Mouse (Mus musculus) thymus, postnatal 10 days (tissue): ENCODE measurements at regions not wholly inside any gene's neighbourhood (a gene's known extent, or its start where the extent isn't known, plus 50 kb on each side); places are given as distances from the start of the nearest gene placed in this dataset.

ENCODE experiments used
- DNase-seq, 2 experiments: peaks; one replicate each; pipeline ENCODE4 v3.0.0; 2021; ENCODE audit warnings: low spot score in 2 of 2

DNA sequence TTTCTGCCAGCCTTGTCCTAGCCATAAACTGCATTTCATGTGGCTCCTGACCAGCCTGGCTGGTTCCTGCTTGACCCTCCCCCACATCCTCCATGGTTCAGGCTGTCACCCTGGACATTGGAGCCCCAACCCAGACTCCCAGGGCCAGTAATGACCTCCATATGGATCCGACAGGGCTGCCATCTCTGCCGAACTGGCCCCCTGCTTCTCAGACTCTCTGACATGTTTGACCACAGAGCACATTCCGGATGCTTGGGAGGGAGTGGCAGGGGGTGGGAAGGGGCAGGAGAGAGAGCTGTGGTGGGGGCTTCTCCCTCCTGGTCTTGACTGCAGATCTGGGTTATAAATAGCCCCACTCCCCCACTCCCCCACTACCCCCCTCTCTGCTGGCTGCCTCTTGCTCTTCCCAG lies 59.0 kb upstream of the Actrt2 start:
- no peak for DNase-seq

DNA sequence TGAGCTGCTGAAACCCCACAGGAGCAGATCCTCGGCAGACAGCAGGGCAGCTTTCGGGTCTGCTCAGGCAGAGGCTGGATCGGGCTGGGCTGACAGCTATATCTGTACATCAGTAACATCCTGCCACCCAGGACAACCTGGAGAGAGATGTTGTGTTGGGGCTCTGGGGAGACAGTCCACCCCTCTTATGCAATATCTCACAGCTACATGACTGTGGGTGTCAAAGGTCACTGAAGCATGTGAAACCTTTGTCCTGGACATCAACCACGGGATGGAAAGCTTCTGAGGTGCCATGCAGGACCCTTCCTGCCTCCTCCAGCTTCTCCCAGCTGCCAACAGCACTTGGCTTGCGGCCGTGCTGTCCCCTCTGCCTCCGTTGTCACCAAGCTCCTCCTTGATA lies 60.3 kb upstream of the Actrt2 start:
- DNase-seq: no peak

DNA sequence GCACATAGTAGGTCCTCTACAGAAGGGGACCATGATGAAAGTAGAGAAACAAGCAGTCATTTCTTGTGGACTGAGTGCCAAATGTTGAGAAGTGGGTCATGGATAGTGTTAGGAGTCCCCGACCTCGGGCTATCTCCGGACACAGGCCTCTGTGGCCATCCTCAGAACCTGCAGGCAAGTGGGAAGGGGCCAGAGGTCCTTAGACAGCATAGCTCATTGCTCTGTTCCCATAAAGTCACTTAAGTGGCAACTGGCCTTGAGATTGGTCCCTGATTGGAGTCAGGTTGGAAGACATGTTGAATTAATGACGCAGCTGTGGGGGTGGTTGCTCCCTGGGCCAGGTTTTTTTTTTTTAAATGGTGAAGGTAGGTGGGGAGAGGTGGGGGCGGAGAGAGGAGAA lies 63.0 kb upstream of the Actrt2 start:
- no peak for DNase-seq

DNA sequence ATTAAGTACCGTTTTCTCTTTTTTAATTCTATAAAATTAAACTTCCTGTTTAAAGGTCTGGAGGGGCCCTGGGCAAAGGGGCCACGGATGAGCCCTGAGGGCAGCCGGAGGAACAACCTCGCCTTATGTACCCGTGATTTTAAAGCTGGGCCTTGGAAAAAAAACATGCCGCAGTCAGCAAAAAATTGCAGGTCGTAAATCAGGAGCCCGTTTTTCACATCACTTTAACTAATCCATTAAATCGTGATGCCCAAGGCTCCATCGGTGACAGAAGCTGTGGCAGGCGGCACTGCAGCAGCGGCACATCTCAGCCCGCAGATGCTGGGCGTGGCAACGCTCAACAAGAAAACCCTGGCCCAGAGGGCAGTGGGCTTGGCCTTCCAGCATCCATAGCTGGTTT lies 63.7 kb upstream of the Actrt2 start:
- DNase-seq: no peak

DNA sequence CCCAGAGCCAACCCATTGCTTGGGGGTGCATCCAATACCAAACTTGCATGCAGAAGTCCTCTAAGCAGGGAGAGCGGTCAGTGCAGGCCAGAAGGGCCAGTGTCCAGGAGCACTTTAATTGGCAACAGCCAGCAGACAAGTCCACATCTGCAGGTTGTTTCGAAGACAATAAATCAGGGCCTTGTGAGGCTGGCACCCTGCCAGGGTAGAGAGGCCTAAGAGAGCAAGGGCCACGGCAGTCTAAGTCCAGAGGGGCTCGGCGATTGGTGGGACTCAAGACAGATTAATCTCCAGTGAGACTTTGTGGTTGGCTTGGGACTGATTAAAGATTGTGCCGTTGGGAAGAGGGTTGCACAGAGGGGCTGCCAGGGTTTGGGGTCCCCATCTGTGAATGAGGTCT lies 68.4 kb upstream of the Actrt2 start:
- DNase-seq: no peak

DNA sequence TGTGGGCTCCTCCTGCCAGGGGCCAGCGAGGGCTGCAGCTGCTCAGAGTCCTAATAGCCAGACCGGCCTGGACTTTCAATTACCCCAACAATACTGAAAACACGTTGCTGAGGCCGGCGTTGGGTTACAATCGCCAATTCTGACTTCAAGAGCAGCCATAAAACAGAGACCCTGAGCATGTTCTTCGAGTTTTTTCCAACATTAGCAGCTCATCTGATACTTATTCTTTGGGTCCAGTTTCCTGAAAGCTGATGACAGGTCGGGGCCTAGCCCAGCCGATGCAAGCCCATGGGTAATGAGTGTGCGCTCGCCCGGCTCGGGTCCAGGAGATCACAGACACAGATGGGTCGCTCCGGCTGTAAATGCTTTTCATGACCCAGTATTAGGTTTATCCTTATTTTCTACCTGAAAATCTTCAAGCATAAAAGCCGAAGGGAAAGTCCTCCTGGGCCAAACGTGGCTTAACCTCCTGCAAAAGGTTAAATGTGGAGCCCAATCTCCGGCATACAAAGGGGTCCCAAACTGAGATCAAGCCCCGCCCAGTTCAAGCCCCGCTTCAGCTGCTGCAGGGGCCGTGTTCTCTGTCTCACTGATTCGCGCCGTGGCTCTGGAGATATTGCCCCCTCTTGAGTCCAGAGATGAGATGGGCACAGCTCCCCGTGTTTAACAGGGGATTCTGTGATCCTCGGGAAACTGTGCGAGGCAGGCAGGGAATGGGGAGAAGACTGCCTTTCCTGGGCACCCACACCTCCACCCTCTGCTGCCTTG lies 73.6 kb upstream of the Actrt2 start:
- no peak for DNase-seq

DNA sequence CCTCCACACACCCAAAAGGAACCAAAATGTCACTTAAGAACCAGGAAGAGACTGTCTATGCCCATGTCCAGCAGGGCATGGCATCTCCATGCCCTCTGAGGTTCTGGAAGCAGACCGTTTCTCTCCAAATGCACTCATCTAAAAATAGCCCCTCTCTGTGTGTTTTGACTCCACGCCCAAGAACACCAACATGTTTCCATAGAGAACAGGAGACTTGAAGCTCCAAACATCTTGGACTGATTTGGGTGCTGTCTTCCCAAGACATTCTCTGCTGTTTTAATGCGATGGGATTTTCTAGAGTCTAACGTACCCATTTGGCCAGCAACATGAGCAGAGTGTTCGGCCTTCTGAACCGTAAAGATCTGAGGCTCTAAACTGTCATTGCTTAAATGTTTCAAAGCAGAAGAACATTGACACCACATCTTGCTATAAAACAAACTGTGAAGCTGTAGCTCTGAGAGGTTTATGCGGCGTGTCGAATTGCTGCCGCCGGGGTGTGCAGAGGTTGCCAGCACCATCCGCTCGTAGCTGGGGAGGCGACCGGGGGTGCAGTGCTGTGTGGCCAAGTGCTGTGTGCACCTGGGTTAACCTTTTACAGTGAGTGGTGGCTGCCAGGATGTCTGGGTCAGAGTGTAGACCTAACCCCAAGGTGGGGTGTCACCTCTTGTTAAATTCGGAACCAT lies 78.8 kb upstream of the Actrt2 start:
- no peak for DNase-seq

DNA sequence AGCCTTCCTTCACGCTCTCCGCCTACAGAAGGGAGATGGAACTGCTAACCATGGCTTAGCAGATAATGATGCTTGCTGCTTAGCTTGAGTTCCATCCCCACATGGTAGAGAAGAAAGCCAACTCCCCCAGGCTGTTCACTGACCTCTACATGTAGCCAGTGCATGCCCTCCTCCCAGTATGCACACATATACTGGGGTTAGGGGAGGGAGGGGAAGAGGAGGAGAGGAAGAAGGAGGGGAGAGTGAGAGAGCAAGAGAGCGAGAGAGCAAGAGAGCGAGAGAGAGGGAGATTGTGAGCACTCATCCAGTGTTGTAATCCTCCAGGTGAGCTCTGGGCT lies 79.3 kb upstream of the Actrt2 start:
- no peak for DNase-seq

DNA sequence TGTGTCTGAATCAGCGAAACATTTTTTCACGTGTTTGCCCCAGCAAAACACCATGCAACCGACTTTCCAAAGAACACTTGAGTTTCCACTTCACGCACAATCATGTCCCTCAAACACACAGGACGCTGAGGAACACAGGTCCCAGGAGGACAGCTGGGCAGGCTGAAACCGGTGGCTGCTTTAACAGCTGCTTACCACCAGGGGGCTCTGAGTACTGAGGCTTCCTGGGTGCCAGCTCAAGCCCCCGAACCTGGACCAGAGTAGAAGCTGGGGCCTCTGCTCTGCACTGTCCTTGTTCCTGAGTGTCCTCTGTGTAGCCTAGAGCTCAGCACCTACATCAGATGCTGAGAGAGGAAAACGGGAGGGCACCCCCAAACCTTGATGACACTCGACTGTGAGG lies 81.5 kb upstream of the Actrt2 start:
- DNase-seq: peak in 1 of 2 experiments; percentile 42

DNA sequence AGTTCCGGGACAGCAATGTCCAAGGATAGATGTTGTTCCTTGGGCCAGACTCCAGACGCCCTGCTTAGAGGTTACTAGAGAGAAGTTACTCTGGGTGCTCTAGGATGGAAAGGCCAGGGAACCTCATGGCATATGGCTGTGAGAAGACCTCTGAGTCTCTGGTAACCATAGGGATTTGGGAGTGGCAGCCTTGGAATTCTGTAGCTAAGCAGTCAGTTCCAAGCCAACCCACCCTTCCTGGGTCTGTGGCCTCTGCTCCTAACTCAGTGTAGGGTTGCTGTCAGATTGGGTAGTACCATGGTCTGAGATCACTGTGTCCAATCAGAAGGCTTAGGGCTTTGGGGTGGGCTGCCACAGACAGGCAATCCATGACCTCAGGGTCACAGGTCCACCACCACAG lies 82.3 kb upstream of the Actrt2 start:
- DNase-seq: no peak

DNA sequence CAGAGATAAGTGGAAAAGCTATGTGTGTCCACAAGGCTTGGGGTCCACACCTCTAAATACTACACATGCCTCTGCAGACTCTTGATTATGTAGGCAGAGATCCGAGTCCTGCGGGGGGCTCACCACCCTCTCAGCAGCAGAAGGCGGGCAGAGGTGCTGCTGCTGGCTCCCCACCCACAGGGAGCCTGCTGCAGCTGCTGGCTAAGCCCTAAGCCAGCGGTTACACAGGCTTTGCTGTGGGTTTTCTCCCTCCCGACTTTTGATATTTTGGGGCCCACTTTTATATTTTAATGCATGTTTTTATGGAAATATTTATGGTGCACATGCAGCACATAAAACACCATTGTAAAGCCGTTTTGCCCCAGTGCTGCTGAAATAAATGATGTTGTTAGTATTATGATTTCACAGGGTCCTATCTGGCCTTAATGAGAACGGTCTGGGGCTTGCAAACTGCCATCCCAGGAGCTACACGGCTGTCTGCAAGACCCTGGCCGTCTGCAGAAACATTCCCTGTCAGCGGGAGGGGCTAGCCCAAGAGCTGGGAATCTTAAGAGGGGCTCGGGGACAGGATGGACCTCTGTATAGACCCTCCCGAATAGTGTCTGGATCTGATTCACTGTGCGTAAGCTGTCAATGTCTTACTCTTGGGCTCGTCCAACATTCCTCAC lies 82.9 kb upstream of the Actrt2 start:
- DNase-seq: no peak

DNA sequence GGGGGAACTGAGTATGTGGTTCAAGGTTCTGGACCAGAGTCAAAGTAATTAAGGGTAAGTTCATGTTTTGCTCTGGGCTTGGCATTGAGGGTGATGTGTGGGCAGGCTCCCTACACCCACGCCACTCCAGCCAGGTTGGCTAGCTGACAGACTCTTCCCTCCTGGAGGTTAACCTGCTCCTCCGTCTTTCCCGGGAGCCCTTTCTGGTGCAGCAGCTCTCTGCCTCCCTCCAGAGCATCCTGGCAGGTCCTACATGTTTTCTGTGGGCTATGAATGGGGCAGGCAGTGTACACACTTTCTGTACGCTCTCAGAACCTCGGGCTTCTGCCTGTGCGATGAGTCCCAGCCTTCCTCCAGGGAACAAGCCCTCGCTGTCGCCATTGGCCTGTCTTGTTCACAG lies 82.8 kb upstream of the Ttc34 start:
- no peak for DNase-seq

DNA sequence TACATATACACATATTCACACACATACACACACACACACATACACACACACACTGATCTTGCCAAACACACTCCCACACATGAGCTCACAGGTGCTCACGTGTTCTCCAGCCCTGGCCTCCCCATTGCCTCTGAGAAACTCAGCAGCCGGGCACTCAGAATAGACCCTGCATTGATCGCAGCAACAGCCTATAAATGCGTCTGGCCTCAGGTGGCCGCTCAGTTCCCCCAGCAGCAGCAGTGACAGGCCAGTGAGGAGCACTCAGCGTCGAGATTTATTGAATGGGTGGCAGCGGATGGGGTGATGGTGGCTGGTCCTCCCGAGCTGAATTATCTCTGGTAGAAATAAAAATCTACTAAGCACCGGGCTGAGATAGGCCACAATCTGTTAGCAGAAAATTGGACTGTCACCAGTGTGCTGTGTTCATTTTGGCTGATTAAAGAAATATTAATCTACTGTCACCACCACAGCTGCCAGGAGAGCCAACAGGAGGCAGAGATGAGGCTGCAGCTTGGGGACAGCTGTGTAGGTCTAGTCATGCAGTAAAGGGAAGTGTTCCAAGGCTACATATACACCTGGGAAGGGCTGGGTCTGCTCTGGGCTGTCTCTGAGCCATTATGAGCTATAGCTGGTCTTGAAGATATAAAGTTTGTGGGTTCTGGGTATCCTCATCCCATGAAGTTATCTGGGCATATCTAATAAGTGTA lies 80.4 kb upstream of the Ttc34 start:
- no peak for DNase-seq

DNA sequence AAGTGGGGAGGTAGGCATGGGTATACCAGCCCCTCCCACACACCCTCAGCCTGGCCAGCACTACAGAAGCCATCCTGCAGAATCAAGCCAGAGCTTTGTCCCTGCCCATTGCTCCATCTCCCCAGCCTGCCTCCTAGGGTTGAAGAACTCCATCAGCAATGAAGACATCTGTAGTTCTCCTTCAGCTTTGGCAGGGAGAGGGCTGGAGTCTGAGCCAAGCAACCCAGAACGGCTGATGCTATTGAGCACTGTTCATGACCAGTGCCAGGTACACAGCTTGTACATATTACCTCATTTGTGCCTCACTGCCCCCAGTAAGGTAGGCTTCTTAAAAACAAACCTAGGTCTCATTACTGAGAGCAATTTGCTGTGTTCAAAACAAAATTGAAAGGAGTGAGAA lies 77.4 kb upstream of the Ttc34 start:
- DNase-seq: no peak

DNA sequence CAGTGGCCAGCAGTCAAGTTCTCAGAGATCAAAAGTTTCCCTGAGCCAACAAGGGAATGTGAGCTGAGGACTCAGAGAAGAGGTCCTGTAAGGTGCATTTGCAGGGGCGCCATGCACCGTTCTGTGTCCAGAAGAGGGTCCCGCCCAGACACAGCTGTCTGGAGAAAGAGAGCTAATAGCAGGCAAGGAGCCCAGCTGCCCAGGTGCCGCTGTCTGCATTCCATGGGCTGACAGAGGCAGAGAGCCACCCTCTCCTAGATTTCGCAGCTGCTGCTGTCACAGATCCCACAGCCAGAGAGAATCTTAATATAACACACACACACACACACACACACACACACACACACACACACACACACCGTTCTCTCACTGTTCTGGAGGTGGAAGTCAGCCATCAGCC lies 73.0 kb upstream of the Ttc34 start:
- DNase-seq: no peak

DNA sequence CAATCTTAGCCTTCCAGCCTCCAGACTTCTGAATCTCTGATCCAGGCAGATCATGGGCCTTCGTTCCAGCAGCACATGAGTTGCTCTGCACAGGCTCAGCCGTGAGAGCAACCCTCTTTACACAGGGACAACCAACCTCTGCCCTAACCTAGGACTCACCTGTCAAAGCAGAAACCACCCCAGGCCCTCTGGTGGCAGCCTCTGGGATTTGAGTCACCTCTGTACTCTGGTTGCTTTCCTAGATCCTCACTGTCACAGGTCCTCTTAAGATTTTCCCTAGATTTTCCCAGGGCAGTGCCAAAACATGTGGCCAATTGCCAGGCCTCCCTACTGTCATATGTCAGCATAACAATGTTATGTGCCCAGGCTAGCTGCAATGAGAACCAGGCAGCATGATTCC lies 71.1 kb upstream of the Ttc34 start:
- no peak for DNase-seq

DNA sequence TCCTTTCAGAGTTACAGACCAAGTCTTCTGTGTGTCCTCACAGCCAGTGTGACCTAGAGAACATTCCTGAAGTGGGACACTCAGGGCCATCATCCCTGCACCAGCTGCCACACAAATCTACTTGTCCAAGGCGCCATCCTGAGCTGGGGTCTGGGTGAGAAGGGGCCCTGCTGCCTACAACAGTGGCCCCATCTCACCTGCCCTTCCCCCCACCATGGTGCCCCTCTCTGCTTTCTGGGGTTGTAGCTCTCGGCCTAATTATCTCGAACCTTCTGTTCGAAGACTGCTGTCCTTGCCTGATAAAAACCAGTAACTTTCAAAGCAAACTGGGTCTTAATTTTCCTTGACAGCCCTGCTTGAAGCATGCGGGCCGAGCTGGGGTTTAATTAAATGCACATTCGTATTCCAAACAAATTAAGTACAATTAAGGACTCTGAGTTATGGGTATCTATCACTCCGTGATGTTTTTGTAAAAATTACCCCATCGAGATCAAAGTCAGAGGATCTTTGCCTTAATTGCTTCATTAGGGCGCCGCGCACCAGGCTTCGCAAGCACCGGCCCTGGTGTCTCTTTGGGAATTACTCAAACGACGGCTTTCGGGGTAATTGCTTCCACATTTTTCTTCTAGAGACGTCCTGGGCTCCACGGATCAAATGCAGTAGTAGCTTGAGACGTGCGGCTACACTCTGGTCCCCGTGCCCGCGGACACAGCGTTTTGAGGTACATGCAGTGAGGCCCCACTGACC lies 65.8 kb upstream of the Ttc34 start:
- no peak for DNase-seq

DNA sequence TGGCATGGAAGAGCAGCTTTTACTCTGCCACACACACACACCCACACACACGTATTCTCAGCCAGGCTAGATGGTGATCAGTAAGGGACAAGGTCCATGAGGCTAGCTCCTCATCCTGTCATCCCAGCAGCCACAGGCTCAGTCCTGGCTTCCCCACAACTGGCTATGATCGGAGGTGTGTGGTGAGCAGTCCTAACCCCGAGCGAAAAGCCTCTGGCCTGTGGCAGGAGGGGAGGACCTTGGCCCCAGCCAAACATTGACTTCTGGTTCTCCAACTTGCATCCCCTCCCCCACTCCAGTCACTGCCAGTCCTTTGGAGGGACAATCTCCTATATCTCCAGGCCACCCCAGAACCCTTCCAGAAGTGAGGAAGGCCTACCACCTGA lies 65.2 kb upstream of the Ttc34 start:
- no peak for DNase-seq

DNA sequence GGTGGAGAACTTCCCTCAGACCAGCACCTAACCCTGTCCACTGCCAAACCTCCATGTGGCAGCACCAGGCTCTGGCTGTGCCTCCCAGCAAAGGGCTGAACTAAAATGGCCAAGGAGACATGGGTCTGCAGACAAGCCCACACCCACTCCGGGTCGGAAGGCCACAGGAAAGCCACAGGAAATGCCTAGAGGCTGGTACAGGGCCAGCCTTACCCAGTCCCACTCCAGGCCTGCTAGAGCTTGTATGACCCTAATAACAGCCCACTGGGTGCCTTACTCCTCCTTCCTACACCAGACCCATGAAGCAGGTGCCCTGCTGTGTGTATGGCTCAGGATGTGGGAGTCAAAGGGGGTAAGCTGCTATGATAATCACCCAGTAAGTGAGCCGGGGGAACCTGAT lies 63.4 kb upstream of the Ttc34 start:
- no peak for DNase-seq

DNA sequence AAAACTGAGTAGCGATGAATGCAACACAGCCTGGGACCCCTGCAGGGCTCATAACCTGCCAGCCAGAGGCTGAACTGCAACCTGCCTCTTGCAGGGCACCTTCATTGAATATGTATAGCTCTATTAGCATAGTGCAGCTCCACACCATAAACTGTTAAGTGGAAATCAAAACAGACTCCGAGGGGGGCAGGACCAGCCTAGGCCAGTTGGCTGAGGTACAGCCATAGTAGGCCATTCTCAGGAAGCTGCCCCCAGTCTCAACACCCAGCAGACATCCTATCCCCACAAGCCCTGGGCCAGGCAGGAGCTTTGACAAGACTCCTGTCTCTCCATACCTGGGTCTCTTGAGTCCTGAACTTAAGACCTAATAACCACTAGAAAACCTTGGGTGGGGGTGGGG lies 62.9 kb upstream of the Ttc34 start:
- no peak for DNase-seq

DNA sequence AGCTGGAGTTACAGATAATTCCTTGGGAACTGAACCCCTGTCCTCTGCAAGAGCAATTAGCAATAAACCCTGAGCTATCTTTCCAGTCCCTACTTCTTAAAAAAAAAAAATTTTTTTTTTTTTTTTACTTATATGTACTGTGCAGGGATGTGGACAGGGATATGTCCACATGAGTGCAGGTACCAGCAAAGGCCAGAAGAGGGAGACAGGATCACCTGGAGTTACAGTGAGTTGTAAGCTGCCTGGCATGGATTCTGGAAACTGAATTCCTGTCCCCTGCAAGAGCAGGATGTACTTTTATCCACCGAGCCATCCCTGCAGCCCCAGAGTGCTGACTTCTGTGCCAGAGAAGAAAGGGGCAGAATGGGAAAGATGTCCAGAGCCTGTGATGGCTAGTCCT lies 58.4 kb upstream of the Ttc34 start:
- DNase-seq: no peak

DNA sequence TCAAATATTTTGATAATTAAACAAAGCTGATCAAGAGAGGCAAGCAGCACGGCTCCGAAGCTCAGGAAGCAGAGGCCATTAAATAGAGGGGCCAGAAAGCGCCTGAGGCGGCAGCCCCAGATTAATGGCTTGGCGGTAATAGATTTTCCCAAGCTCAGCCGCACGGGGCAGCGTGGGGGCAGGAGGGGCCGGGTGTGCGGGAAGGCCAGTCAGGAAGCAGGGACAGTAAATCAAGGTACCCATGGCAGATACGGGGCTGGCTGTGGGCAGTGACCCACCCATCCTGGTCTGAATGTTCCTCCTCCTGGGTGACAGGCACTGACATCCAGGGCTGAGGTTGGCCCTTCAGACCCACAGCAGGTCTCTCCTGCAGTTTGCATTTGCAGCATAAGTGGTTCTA lies 55.9 kb upstream of the Ttc34 start:
- DNase-seq: no peak
